Mouse (Mus musculus): ENCODE results near the gene Slc1a7. TPM values are rescaled to one million over a fixed set of nuclear protein-coding genes. Genes with fewer than 3 reads are reported as not detected.
A peak's percentile ranks its signal among the peaks of the same experiment; 100 is the strongest.

Slc1a7 gene
- polyA plus RNA-seq, 1 experiment from 2014 or later = not detected

DNA sequence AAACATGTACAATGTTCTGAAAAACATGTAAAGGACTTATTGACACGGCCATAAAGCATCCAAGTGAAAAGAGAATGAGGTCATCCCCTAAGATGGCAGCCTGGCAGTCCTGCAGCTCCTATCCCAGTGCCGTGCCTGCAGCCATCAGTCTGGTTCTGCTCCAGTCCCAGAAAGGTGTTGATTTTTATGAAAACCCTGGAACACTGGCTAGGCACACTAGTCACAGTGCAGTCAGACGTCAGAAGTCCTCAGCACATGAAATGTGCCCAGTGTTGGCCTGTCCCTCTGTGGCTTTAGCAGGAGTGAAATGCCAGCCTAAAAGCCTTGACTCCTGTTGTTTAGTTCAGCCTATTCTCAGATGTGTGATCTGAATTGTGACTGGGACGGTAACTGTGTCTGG lies 92.6 kb downstream of the Slc1a7 start:
- H3K9me3 ChIP-seq (ENCODE audit: low read length) = no peaks in the 10 kb centered on the region
- TF ChIP-seq CTCF (IDR thresholded peaks at IDR 0.05; ENCODE audit: low read depth) (no peak), EP300 (IDR thresholded peaks at IDR 0.05; ENCODE audit: low read depth) (no peak)
- no peak overlapping the region for H3K4me3 ChIP-seq (ENCODE audit: low read depth, low read length)
- H3K4me1 ChIP-seq (ENCODE audit: insufficient read depth) = peaks cover 5% of the 10 kb centered on the region; the same call in 1 of the 2 replicates
- WGBS (ENCODE audit: insufficient replicate concordance) = 88% methylated on average over 4 of the region's 4 CpGs
- no peak for ATAC-seq
- peaks cover 49% of the 10 kb centered on the region for H3K36me3 ChIP-seq (replicated peaks; ENCODE audit: insufficient read depth, low read length)
- DNase-seq = no peak
- no peak overlapping the region for H3K4me2 ChIP-seq (ENCODE audit: low read depth, low read length)
- no peak overlapping the region for H3K9ac ChIP-seq (replicated peaks)
- H3K27me3 ChIP-seq (ENCODE audit: insufficient read depth, low read length) = no peaks in the 10 kb centered on the region
- H3K27ac ChIP-seq (ENCODE audit: low read depth) = no peak overlapping the region

DNA sequence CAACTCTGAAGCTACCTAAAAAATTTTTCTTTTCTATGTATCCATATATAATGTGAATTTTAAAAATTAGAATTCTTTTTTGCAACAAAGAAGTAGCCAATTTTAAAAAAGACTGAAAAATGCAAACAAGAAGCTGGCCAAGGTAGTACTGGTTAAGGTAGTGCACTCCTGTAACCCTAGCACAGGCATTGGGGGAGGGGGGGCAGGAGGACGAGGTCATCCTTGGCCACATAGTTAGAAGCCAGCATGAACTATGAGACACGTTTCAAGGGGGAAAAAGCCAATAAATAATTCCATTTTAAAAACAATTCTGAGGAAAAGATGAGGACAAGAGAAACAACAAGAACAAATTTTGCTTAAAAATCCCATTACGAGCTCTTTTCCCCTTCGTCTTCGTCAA lies 94.4 kb downstream of the Slc1a7 start:
- WGBS (ENCODE audit: insufficient replicate concordance) = 84% methylated on average over 5 of the region's 5 CpGs

More for the DNA sequence above, 94.4 kb downstream of the Slc1a7 start:
- H3K9ac ChIP-seq (replicated peaks) = no peak overlapping the region
- ATAC-seq (no peak), DNase-seq (no peak)
- H3K36me3 ChIP-seq (replicated peaks; ENCODE audit: insufficient read depth, low read length) = peaks cover 50% of the 10 kb centered on the region
- H3K27me3 ChIP-seq (ENCODE audit: insufficient read depth, low read length) = no peaks in the 10 kb centered on the region
- H3K4me2 ChIP-seq (ENCODE audit: low read depth, low read length) = no peak overlapping the region
- no peaks in the 10 kb centered on the region for H3K9me3 ChIP-seq (ENCODE audit: low read length)
- H3K4me1 ChIP-seq (ENCODE audit: insufficient read depth) = peaks cover 5% of the 10 kb centered on the region; the same call in 1 of the 2 replicates
- no peak overlapping the region for H3K4me3 ChIP-seq (ENCODE audit: low read depth, low read length)
- peak overlapping the region; percentile 91; the same call in 1 of the 2 replicates for H3K27ac ChIP-seq (ENCODE audit: low read depth)
- TF ChIP-seq EP300 (IDR thresholded peaks at IDR 0.05; ENCODE audit: low read depth) (no peak), CTCF (IDR thresholded peaks at IDR 0.05; ENCODE audit: low read depth) (no peak)

Other genes with a start within 250 kb of the Slc1a7 start
- gene Lrp8, start 166.1 kb upstream of the Slc1a7 start, polyA plus RNA-seq (2015; fragmentation: Nextera tagmentation; extraction: Ambion mirVana) = 0.61 and 0.63 TPM in 2 replicates
- gene Magoh, start 88.6 kb upstream of the Slc1a7 start, polyA plus RNA-seq (2015; fragmentation: Nextera tagmentation; extraction: Ambion mirVana) = 66.1 and 67.5 TPM in 2 replicates
- gene 0610037L13Rik, start 78.5 kb upstream of the Slc1a7 start, polyA plus RNA-seq (2015; fragmentation: Nextera tagmentation; extraction: Ambion mirVana) = 44.4 and 45.8 TPM in 2 replicates
- gene Cpt2, start 44.7 kb upstream of the Slc1a7 start, polyA plus RNA-seq (2015; fragmentation: Nextera tagmentation; extraction: Ambion mirVana) = 99.3 and 100 TPM in 2 replicates
- gene Podn, start 128.1 kb downstream of the Slc1a7 start, polyA plus RNA-seq (2015; fragmentation: Nextera tagmentation; extraction: Ambion mirVana) = 0.34 and 0.43 TPM in 2 replicates
- 1,479 and 1,508 TPM in 2 replicates for gene Scp2, start 176.7 kb downstream of the Slc1a7 start, polyA plus RNA-seq (2015; fragmentation: Nextera tagmentation; extraction: Ambion mirVana)
- gene Echdc2, start 197.1 kb downstream of the Slc1a7 start, polyA plus RNA-seq (2015; fragmentation: Nextera tagmentation; extraction: Ambion mirVana) = 94.6 and 99.9 TPM in 2 replicates
- 0.75 and 0.86 TPM in 2 replicates for gene Zyg11a, start 249.7 kb downstream of the Slc1a7 start, polyA plus RNA-seq (2015; fragmentation: Nextera tagmentation; extraction: Ambion mirVana)